Mouse (Mus musculus) limb, embryonic 10.5 days (tissue): ENCODE measurements around the gene Tph1. TPM values are rescaled to one million over a fixed set of nuclear protein-coding genes. Genes with fewer than 3 reads are reported as not detected.
A peak's percentile ranks its signal among the peaks of the same experiment; 100 is the strongest.
"Not testable (repeated sequence)": the region's sequence is repeated elsewhere in the genome, so short reads cannot be mapped to it uniquely, and the experiment has no call there.

ENCODE experiments used
- DNase-seq: peaks from one replicate; pipeline ENCODE4 v3.0.0-alpha.2; 2017; ENCODE audit warnings: low spot score
- H3K27ac ChIP-seq: fragments of 300-500 bp; sonication (generic); 2 replicates; pipeline ENCODE4 v1.5.1; 2016; ENCODE audit warnings: mild to moderate bottlenecking
- H3K27me3 ChIP-seq: fragments of 300-500 bp; sonication (generic); 2 replicates; pipeline ENCODE4 v1.6.1; 2016; ENCODE audit warnings: low read depth, mild to moderate bottlenecking; ENCODE audit not compliant: poor library complexity, severe bottlenecking
- H3K36me3 ChIP-seq: fragments of 300-500 bp; sonication (generic); 2 replicates; pipeline ENCODE4 v1.6.1; 2016; ENCODE audit warnings: mild to moderate bottlenecking, moderate library complexity
- H3K4me1 ChIP-seq: fragments of 300-500 bp; sonication (generic); 2 replicates; pipeline ENCODE4 v1.6.1; 2016
- H3K4me3 ChIP-seq: fragments of 300-500 bp; sonication (generic); 2 replicates; pipeline ENCODE4 v1.5.1; 2016; ENCODE audit warnings: mild to moderate bottlenecking, moderate library complexity
- H3K9me3 ChIP-seq: fragments of 300-500 bp; sonication (generic); replicated peaks from 2 replicates; pipeline ENCODE4 v1.6.1; 2016; ENCODE audit warnings: mild to moderate bottlenecking
- WGBS: fragments of 180-500 bp; shearing (Covaris S2); methylation state at CpG from one replicate; pipeline ENCODE4 v1.1.7; 2016; 5-methylcytosine and 5-hydroxymethylcytosine counted together
- polyA plus RNA-seq: library from polyadenylated mRNA; unstranded; fragments of >200 nt; fragmentation: Nextera tagmentation; extraction: Ambion mirVana; gene quantifications from 2 replicates; pipeline ENCODE4 v1.2.1, GENCODE M21; 2016

Tph1 gene
- polyA plus RNA-seq, 1 experiment from 2014 or later, result not detected

DNA sequence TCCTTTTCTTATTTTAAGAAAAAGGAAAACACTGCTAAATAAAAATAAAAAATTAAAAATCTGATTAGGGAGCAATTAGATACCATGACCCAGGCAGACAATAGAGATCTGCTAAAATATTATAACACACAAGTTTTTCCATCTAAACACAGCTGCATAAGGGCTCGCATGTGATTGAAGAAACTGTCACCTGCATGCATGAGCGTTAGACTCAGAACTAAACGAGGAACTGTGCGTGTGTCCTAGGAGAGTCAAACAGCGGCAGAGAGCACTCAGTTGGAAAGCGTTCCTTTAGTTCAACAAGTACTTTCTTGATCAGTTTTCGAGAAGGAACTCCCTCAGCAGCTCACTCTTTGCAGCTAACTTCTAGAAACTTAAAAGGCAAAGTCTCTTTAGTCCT is 6.7 kb upstream of the Tph1 start:
- H3K4me3 ChIP-seq, DNase-seq, H3K4me1 ChIP-seq, H3K36me3 ChIP-seq, H3K27me3 ChIP-seq, H3K9me3 ChIP-seq, H3K27ac ChIP-seq: not testable (repeated sequence)
- WGBS, result 94% methylated on average over 7 of the region's 7 CpGs

DNA sequence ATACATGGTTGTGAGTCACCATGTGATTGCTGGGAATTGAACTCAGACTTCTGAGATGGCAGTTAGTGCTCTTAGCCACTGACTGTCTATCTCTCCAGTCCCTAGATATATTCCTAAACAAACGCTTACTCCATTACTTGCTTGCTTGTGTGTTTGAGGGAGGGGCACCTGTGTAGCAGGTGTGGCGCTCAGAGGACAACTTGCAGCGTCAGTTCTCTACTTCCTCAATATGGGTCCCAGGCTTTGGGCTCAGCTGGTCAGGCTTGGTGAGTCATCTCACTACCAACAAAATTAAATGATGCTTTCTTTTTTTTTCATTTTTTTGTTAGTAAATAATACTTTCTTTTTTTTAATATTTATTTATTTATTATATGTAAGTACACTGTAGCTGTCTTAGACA is 6.1 kb upstream of the Tph1 start:
- no peak for DNase-seq
- H3K4me1 ChIP-seq, result no peaks in the 10 kb centered on the region
- H3K9me3 ChIP-seq, result no peaks in the 10 kb centered on the region
- H3K27me3 ChIP-seq, result no peaks in the 10 kb centered on the region
- 93% methylated on average over 3 of the region's 3 CpGs for WGBS
- no peak overlapping the region for H3K4me3 ChIP-seq
- no peaks in the 10 kb centered on the region for H3K36me3 ChIP-seq
- H3K27ac ChIP-seq, result no peak overlapping the region

DNA sequence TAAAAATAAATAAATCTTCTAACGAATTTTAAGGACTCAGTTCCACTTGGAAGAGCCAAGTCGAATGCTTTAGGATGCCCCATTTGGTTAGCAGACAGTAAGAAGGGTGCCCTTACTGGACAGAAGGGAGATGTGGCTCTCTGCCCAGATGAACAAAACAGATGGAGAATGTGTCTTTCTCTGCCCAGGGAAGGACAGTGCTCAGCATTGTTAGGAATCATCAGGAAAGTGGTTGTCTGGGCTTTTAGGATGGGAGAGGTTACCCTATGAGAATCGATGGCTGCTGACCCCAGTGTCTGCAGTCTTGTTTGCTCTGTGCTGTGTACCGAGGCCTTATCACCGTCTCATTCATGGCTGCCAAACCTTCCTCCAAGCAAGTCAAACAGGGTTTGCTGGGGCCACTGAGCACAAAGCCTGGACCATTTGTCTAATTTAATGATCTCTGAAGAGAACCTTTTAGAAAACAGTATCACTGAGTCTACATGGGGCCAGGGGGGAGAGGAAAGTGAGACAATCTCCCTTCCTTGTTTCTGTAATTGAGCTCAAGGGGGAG is 4.5 kb upstream of the Tph1 start:
- DNase-seq, result no peak
- no peak overlapping the region for H3K4me3 ChIP-seq
- no peaks in the 10 kb centered on the region for H3K9me3 ChIP-seq
- H3K4me1 ChIP-seq, result peaks cover 4% of the 10 kb centered on the region; the same call in 1 of the 2 replicates
- 75% methylated on average over 5 of the region's 5 CpGs for WGBS
- H3K27ac ChIP-seq, result no peak overlapping the region
- no peaks in the 10 kb centered on the region for H3K27me3 ChIP-seq
- H3K36me3 ChIP-seq, result no peaks in the 10 kb centered on the region

DNA sequence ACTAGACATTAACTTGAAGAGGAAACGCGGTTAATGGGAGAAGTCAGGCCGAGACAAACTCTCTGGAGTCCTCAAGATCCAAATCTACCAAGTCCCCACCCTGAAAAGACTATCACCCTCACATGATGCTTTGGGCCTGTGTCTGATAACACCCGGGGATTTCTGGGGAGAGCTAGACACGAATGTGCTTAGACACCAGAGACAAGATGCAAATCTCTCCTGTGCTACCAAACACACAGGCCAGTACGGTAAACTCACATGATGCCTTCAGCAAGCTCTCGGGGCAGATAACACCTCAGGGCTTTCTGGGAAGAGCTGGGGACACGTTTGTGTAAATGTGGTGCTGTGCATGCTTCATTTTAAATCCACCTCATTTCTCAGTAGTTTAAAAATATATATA is 3.5 kb upstream of the Tph1 start:
- Histone ChIP-seq H3K4me1 (peaks cover 4% of the 10 kb centered on the region; the same call in 1 of the 2 replicates), H3K9me3 (no peaks in the 10 kb centered on the region), H3K27ac (no peak overlapping the region), H3K36me3 (no peaks in the 10 kb centered on the region), H3K27me3 (no peaks in the 10 kb centered on the region), H3K4me3 (no peak overlapping the region)
- DNase-seq, result no peak
- WGBS, result 88% methylated on average over 8 of the region's 8 CpGs

DNA sequence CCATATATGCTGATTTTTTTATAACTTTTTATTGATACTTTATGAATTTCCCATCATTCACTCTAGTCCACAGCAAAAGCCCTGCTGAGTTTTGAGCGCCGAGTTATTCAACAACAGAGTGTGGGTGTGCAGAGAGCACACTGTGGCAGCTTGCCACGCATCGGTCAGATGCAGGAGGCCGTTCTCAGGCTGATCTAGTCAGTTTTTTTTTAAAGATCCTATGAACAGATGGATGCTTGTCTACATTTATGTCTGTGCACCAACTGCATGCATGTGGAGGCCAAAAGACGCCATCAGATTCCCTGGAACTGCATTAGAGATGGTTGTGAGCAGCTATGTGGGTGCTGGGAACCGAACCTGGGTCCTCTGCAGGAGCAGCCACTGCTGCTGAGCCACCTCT is 2.7 kb upstream of the Tph1 start:
- H3K4me3 ChIP-seq, result no peak overlapping the region
- H3K36me3 ChIP-seq, result no peaks in the 10 kb centered on the region
- H3K9me3 ChIP-seq, result no peaks in the 10 kb centered on the region
- no peak overlapping the region for H3K27ac ChIP-seq
- DNase-seq, result no peak
- peaks cover 4% of the 10 kb centered on the region; the same call in 1 of the 2 replicates for H3K4me1 ChIP-seq
- H3K27me3 ChIP-seq, result no peaks in the 10 kb centered on the region
- 94% methylated on average over 7 of the region's 7 CpGs for WGBS

DNA sequence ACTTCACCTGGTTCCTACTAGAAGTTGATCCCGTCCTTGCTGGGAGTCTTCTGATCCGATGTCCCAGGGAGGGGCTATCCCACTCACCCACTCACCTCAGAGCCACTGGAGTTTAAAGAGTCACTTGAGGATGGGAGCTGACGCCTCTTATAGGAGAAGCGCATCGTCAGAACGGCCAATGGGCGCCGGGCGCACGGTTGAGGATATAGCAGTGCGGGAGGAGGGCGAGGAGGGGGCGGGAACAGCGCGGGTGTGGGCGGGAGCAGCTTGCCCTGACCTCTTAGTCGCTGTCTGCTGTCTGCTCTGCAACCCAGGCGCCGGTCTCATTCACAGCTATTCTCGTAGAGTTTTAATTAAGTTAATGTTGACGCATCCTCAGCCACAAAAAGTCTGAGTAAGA is 5.1 kb downstream of the Tph1 start:
- peaks cover 10% of the 10 kb centered on the region for H3K4me1 ChIP-seq
- H3K4me3 ChIP-seq, result peak overlapping the region; percentile 33
- H3K36me3 ChIP-seq, result no peaks in the 10 kb centered on the region
- H3K27ac ChIP-seq, result no peak overlapping the region
- 1% methylated on average over 21 of the region's 21 CpGs for WGBS
- no peaks in the 10 kb centered on the region for H3K9me3 ChIP-seq
- peak; percentile 53 for DNase-seq
- peaks cover 36% of the 10 kb centered on the region for H3K27me3 ChIP-seq

DNA sequence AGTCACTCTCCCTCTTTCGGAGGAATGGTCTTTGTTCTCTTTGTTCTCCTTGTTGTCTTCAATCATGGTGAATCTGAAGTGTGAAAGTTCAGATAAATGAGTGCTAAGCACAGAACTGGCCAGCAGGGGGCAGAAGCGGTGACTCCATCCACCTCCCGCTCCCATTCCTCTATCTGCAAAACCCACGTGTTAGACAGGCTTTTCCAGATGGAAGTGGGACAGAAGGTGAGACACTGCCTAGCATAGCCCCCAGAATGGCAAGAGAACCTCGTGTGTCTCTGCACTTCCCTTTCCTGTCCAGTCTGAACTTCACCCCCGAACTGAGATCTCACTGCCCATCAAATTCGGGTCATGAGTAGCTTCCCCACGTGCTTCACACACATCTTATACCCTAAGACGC is 7.1 kb downstream of the Tph1 start:
- WGBS, result 43% methylated on average over 9 of the region's 9 CpGs
- Histone ChIP-seq H3K36me3 (no peaks in the 10 kb centered on the region), H3K4me1 (peaks cover 8% of the 10 kb centered on the region), H3K27me3 (peaks cover 36% of the 10 kb centered on the region), H3K4me3 (no peak overlapping the region), H3K9me3 (no peaks in the 10 kb centered on the region), H3K27ac (no peak overlapping the region)
- DNase-seq, result peak; percentile 73

DNA sequence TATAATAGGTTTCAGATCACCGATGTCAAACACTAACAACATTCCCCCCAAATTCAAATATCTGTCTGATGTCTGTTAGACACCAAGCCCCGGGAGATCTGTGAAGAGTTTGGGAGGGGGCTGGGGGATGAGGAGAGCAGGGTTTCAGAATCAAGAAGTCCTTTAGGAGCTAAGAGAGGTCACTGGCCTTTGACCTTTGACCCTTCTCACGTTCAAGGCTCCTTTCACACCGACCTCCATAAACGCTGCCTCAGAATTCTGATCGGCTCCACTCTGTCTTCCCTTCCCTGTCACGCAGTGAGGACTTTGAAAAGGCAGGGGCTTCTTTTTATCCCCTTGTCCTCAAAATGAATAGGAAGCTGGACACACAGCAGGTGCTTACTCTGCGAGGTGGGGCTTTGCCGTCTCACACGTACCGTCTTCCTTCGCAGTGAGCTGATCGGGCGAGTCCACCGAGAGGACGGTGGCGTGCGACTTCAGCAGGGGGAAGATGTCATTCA is 10.7 kb downstream of the Tph1 start:
- DNase-seq, result no peak
- no peaks in the 10 kb centered on the region for H3K4me1 ChIP-seq
- H3K27me3 ChIP-seq, result peaks cover 16% of the 10 kb centered on the region
- no peak overlapping the region for H3K27ac ChIP-seq
- no peak overlapping the region for H3K4me3 ChIP-seq
- H3K36me3 ChIP-seq, result no peaks in the 10 kb centered on the region
- no peaks in the 10 kb centered on the region for H3K9me3 ChIP-seq
- 63% methylated on average over 18 of the region's 18 CpGs for WGBS

DNA sequence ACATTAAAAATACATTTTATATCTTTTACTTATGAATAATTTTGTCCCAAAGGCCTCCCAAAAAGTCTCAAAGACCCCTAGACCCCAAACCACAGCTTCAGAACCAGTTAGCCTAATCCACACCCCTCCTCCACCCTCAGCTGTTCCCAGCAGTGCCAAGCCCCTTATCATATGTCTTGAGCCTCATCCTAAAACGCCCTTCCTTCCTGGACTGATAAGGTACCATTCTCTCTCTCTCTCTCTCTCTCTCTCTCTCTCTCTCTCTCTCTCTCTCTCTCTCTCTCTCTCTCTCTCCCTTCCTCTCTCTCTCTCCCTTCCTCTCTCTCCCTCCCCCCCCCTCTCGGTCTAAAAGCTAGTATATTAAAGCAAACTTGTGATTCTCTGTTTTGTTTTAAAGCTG is 20.1 kb downstream of the Tph1 start:
- Histone ChIP-seq H3K4me3 (no peak overlapping the region), H3K36me3 (no peaks in the 10 kb centered on the region), H3K27me3 (no peaks in the 10 kb centered on the region), H3K27ac (no peak overlapping the region), H3K9me3 (no peaks in the 10 kb centered on the region), H3K4me1 (no peaks in the 10 kb centered on the region)
- DNase-seq, result no peak
- 77% methylated on average over 2 of the region's 2 CpGs for WGBS

DNA sequence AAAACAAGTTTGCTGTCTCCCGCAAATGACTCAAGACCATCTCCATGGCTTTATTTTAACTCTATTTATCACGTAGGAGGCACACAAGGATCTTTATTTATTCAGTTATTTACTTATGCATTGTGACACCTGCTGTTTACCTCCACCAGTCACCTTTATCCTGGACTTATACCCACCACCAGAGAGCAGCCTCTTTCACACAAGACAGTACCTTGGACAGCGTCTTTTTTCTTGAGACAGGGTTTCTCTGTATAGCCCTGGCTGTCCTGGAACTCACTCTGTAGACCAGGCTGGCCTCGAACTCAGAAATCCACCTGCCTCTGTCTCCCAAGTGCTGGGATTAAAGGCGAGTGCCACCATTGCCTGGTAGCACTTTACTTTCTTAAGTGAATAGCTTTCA is 22.1 kb downstream of the Tph1 start:
- H3K27me3 ChIP-seq, H3K27ac ChIP-seq, H3K4me3 ChIP-seq, H3K4me1 ChIP-seq, H3K36me3 ChIP-seq, DNase-seq, H3K9me3 ChIP-seq: not testable (repeated sequence)
- 54% methylated on average over 5 of the region's 5 CpGs for WGBS

DNA sequence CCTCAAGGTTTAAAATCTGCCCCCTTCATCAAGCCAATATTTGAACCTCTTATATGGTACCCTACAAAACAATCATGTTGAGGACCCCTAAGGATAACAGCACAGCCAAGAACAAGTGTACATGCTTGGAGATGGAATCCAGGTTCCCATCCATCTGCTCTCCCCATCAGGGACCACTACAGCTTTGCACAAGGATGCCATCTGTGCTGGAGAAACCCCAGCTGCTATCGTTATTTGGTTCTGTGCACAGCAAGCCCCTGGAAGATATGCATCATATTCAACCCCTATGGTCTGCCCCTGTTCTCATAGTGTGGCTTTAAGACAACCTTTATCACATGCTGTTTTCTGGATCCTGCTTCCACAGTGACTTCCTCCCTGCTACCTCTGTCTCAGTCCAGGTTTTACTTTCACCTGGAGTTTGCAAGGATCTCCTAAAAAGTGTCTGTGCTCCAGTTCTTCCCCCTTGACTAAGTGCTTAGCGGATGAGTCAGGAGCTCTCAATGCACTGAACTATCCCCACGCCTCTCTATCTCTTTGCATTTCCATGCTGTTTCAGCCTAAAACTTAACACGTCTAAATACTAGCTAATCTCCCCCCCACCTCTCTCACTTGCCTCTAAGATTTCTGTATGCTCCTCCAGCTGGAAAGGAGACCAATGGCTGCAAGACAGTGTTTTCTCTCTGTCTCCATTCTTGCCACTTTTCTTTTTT is 23.8 kb downstream of the Tph1 start:
- no peaks in the 10 kb centered on the region for H3K4me1 ChIP-seq
- no peak overlapping the region for H3K27ac ChIP-seq
- H3K4me3 ChIP-seq, result no peak overlapping the region
- no peaks in the 10 kb centered on the region for H3K9me3 ChIP-seq
- no peaks in the 10 kb centered on the region for H3K27me3 ChIP-seq
- WGBS, result 71% methylated on average over 4 of the region's 4 CpGs
- no peak for DNase-seq
- no peaks in the 10 kb centered on the region for H3K36me3 ChIP-seq

DNA sequence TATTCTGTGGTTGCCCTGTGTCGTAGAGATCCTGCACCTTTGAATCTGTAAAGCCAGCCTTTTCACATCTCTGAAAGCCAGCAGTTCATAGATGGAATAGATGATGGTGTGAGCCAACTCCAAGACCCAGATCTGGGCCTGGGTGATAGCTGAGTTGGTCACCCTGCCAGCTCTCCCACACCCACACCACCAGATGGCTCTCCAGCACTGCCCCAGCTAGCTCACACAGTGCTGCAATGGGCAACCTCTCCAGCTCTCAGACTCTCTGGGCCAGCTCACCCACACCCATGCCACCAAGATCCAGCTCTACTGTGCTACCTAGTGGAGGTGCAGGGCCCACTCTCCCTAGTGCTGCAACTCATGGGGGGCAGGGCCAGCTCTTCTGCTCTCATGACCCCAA is 29.2 kb downstream of the Tph1 start:
- Histone ChIP-seq H3K4me1 (peaks cover 16% of the 10 kb centered on the region), H3K27ac (no peak overlapping the region), H3K4me3 (no peak overlapping the region), H3K36me3 (no peaks in the 10 kb centered on the region), H3K9me3 (no peaks in the 10 kb centered on the region), H3K27me3 (peaks cover 11% of the 10 kb centered on the region)
- 92% methylated on average over 1 of the region's 1 CpGs for WGBS
- no peak for DNase-seq

DNA sequence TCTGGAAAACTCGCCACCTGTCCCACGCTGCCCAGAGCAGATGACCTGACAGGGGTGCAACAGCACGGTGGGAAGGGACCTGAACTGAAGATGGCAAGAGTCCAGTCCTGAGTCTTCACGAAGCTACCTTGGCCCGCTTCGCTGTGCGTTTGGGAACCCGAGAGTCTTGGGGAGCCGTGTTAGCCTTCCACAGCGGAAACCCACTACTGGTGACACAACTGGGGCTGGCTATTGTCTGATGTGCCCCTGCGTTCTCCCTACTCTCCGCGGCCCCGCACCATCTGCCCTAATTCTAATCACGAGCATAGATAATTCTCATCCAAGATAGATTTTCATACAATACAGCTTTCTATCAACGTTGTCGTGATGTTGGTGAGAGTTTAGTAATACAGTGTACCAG is 32.3 kb downstream of the Tph1 start:
- 24% methylated on average over 17 of the region's 17 CpGs for WGBS
- Histone ChIP-seq H3K27me3 (peaks cover 11% of the 10 kb centered on the region), H3K9me3 (no peaks in the 10 kb centered on the region), H3K27ac (no peak overlapping the region), H3K36me3 (no peaks in the 10 kb centered on the region), H3K4me3 (peak overlapping the region; percentile 61), H3K4me1 (peaks cover 20% of the 10 kb centered on the region)
- no peak for DNase-seq

DNA sequence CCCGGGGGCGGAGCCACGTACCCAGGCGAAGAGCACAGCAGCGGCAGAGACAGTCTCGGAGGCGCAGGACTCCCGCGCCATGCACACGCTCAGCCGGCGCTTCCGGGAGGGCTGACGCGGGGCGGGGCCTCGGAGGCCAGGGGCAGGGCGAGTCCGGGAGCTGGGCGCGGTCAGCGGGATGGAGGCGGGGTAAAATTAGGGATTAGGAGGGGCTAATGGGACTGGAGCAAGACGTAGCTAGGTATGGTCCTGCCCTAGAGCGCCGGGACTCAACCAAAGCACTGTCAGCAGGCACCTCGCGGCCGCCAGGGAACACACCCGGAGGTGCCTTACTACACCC is 32.7 kb downstream of the Tph1 start, which contains the start of gene Sergef:
Gene Sergef, minus strand, starts transcription at position 116 of the 340 bp plus-strand sequence.
- Histone ChIP-seq H3K4me3 (peak within 1 kb of the TSS; percentile 61), H3K9me3 (no peaks in the 10 kb centered on the region), H3K36me3 (no peaks in the 10 kb centered on the region), H3K27me3 (peaks cover 11% of the 10 kb centered on the region), H3K4me1 (peaks cover 20% of the 10 kb centered on the region), H3K27ac (peak within 1 kb of the TSS; percentile 77)
- DNase-seq, result peak; percentile 89
- under 1% methylated on average over 30 of the region's 30 CpGs for WGBS
